Mouse (Mus musculus) intestine, embryonic 14.5 days (tissue): ENCODE measurements around the gene Bcas1. TPM values are rescaled to one million over a fixed set of nuclear protein-coding genes. Genes with fewer than 3 reads are reported as not detected.

Experiments used
- ATAC-seq: fragments of 200-750 bp; cut with Nextera tagmentation; replicated peaks from 2 replicates; pipeline ENCODE4 v1.8.0; 2017; ENCODE audit warnings: low read depth, moderate number of reproducible peaks, moderate TSS enrichment, moderate library complexity; ENCODE audit not compliant: low FRiP score, low TSS enrichment
- DNase-seq: peaks from one replicate; pipeline ENCODE4 v3.0.0-alpha.2; 2018; ENCODE audit warnings: low spot score
- H3K27ac ChIP-seq: fragments of 300-500 bp; sonication (generic); 2 replicates; pipeline ENCODE4 v1.5.1; 2014; ENCODE audit warnings: low read depth, mild to moderate bottlenecking, control low read depth
- H3K27me3 ChIP-seq: fragments of 300-500 bp; sonication (generic); replicated peaks from 2 replicates; pipeline ENCODE4 v1.6.1; 2014; ENCODE audit warnings: low read length, control low read depth; ENCODE audit not compliant: control insufficient read depth, insufficient read depth
- H3K36me3 ChIP-seq: fragments of 300-500 bp; sonication (generic); 2 replicates; pipeline ENCODE4 v1.6.1; 2014; ENCODE audit warnings: low read length, control low read depth; ENCODE audit not compliant: control insufficient read depth, insufficient read depth
- H3K4me1 ChIP-seq: fragments of 300-500 bp; sonication (generic); replicated peaks from 2 replicates; pipeline ENCODE4 v1.6.1; 2014; ENCODE audit warnings: low read length, control low read depth, mixed read lengths; ENCODE audit not compliant: control insufficient read depth, insufficient read depth
- H3K4me2 ChIP-seq: fragments of 300-500 bp; sonication (generic); 2 replicates; pipeline ENCODE4 v1.6.1; 2014; ENCODE audit warnings: low read length
- H3K4me3 ChIP-seq: fragments of 300-500 bp; sonication (generic); 2 replicates; pipeline ENCODE4 v1.5.1; 2014; ENCODE audit warnings: low read depth, low read length, control low read depth, mixed read lengths
- H3K9ac ChIP-seq: fragments of 300-500 bp; sonication (generic); 2 replicates; pipeline ENCODE4 v1.6.1; 2014; ENCODE audit warnings: mild to moderate bottlenecking, low read length
- H3K9me3 ChIP-seq: fragments of 300-500 bp; sonication (generic); 2 replicates; pipeline ENCODE4 v1.6.1; 2016; ENCODE audit warnings: low read length, control low read depth; ENCODE audit not compliant: control insufficient read depth
- WGBS: fragments of 180-500 bp; shearing (Covaris S2); extraction: QIAGEN DNeasy Blood & Tissue Kit; methylation state at CpG from one replicate; pipeline ENCODE4 v1.1.7; 2014; 5-methylcytosine and 5-hydroxymethylcytosine counted together
- polyA plus RNA-seq: library from polyadenylated mRNA; unstranded; fragments of >200 nt; fragmentation: Nextera tagmentation; extraction: Ambion mirVana; gene quantifications from 2 replicates; pipeline ENCODE4 v1.2.1, GENCODE M21; 2014

Bcas1 gene
- polyA plus RNA-seq, 1 experiment from 2014 or later, result 1.8 TPM

GRCm38 (mm10) chr2:170319533-170320463, 107.8 kb downstream of the Bcas1 start:
- H3K4me3 ChIP-seq, result peak overlapping the region; percentile 36
- peaks cover 26% of the 10 kb centered on the region for H3K4me1 ChIP-seq
- DNase-seq (peak; percentile 81), ATAC-seq (0 out of 2 replicates have a peak, but pooled peaks have one; percentile 22)
- 19% methylated on average over 19 of the region's 20 CpGs for WGBS
- H3K4me2 ChIP-seq, result peak overlapping the region; percentile 75
- peak overlapping the region; percentile 78 for H3K27ac ChIP-seq
- no peaks in the 10 kb centered on the region for H3K36me3 ChIP-seq
- no peaks in the 10 kb centered on the region for H3K27me3 ChIP-seq
- H3K9me3 ChIP-seq, result no peaks in the 10 kb centered on the region
- peak overlapping the region; percentile 48; the same call in 1 of the 2 replicates for H3K9ac ChIP-seq

- ATAC-seq (peak; percentile 92), DNase-seq (peak; percentile 87)
- H3K9ac ChIP-seq, result no peak overlapping the region
- no peaks in the 10 kb centered on the region for H3K27me3 ChIP-seq
- H3K4me3 ChIP-seq, result peak overlapping the region; percentile 36
- 10% methylated on average over 25 of the region's 25 CpGs for WGBS
- H3K27ac ChIP-seq, result peak overlapping the region; percentile 78; the same call in 1 of the 2 replicates
- no peaks in the 10 kb centered on the region for H3K36me3 ChIP-seq
- peak overlapping the region; percentile 75 for H3K4me2 ChIP-seq
- peaks cover 21% of the 10 kb centered on the region for H3K4me1 ChIP-seq
- no peaks in the 10 kb centered on the region for H3K9me3 ChIP-seq
These were observed 108.7 kb downstream of the Bcas1 start for GRCm38 (mm10) chr2:170318713-170319532.

GRCm38 (mm10) chr2:170316774-170317173, 110.9 kb downstream of the Bcas1 start:
- WGBS, result 88% methylated on average over 4 of the region's 4 CpGs
- Histone ChIP-seq H3K9ac (no peak overlapping the region), H3K4me3 (no peak overlapping the region), H3K4me2 (no peak overlapping the region), H3K27me3 (no peaks in the 10 kb centered on the region), H3K9me3 (no peaks in the 10 kb centered on the region), H3K4me1 (peaks cover 11% of the 10 kb centered on the region), H3K27ac (no peak overlapping the region), H3K36me3 (no peaks in the 10 kb centered on the region)
- ATAC-seq (no peak), DNase-seq (no peak)

- Histone ChIP-seq H3K9ac (no peak overlapping the region), H3K9me3 (no peaks in the 10 kb centered on the region), H3K27me3 (no peaks in the 10 kb centered on the region), H3K4me1 (peaks cover 8% of the 10 kb centered on the region), H3K4me2 (no peak overlapping the region), H3K4me3 (no peak overlapping the region), H3K36me3 (no peaks in the 10 kb centered on the region), H3K27ac (no peak overlapping the region)
- ATAC-seq (no peak), DNase-seq (no peak)
- WGBS, result 90% methylated on average over 8 of the region's 8 CpGs
These were observed 111.3 kb downstream of the Bcas1 start for GRCm38 (mm10) chr2:170316344-170316743.

GRCm38 (mm10) chr2:170310988-170311359, 116.7 kb downstream of the Bcas1 start:
- Histone ChIP-seq H3K4me2 (no peak overlapping the region), H3K4me3 (no peak overlapping the region), H3K9ac (no peak overlapping the region), H3K36me3 (no peaks in the 10 kb centered on the region), H3K4me1 (peaks cover 7% of the 10 kb centered on the region; the same call in 1 of the 2 replicates), H3K27me3 (no peaks in the 10 kb centered on the region), H3K27ac (no peak overlapping the region), H3K9me3 (no peaks in the 10 kb centered on the region)
- 84% methylated on average over 6 of the region's 6 CpGs for WGBS
- no peak for DNase-seq
- ATAC-seq, result no peak

- Histone ChIP-seq H3K4me2 (no peak overlapping the region), H3K27me3 (no peaks in the 10 kb centered on the region), H3K4me1 (peaks cover 7% of the 10 kb centered on the region; the same call in 1 of the 2 replicates), H3K9ac (no peak overlapping the region), H3K9me3 (no peaks in the 10 kb centered on the region), H3K4me3 (no peak overlapping the region), H3K36me3 (no peaks in the 10 kb centered on the region), H3K27ac (no peak overlapping the region)
- WGBS, result 61% methylated on average over 13 of the region's 13 CpGs
- DNase-seq (no peak), ATAC-seq (peak; percentile 52; the same call in 1 of the 2 replicates)
These were observed 117.2 kb downstream of the Bcas1 start for GRCm38 (mm10) chr2:170310310-170310987.

- Histone ChIP-seq H3K9ac (no peak overlapping the region), H3K4me3 (no peak overlapping the region), H3K4me1 (peaks cover 7% of the 10 kb centered on the region; the same call in 1 of the 2 replicates), H3K36me3 (no peaks in the 10 kb centered on the region), H3K27me3 (no peaks in the 10 kb centered on the region), H3K27ac (no peak overlapping the region), H3K9me3 (no peaks in the 10 kb centered on the region), H3K4me2 (no peak overlapping the region)
- 29% methylated on average over 9 of the region's 9 CpGs for WGBS
- ATAC-seq, result peak; percentile 39
- no peak for DNase-seq
These were observed 118.7 kb downstream of the Bcas1 start for GRCm38 (mm10) chr2:170308966-170309365.
